Mouse (Mus musculus) cortical plate, adult 2 months (tissue): ENCODE results near the gene Gck.

Experiments
- CTCF ChIP-seq: fragments of 200-500 bp; IDR thresholded peaks from 2 replicates; pipeline ENCODE4 v1.5.1; 2011; ENCODE audit warnings: mild to moderate bottlenecking, control low read depth, low read length; ENCODE audit not compliant: insufficient read depth; ENCODE audit errors: extremely low read depth
- POLR2A ChIP-seq: fragments of 200-500 bp; IDR thresholded peaks from 2 replicates; pipeline ENCODE4 v1.6.1; 2011; ENCODE audit warnings: mild to moderate bottlenecking, low read length, control low read depth; ENCODE audit not compliant: insufficient read depth; ENCODE audit errors: extremely low read depth

DNA sequence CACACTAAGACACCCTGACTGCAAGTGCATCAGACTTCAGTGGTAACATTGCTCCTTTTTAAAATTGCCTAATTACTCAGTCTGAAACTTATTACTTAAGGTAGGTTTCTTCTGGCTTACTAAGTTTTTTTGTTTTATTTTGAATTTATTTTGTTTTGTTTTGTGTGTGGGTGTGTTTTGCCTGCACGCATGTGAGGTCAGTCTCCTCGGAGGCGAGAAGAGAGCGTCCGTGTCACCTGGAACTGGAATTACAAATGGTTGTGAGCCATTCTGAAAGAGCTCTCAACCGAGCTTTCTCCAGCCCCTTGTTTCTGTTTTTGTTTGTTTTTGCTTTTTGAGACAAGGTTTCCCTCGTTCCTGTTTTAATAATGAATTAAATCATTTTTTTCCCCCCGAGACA, 71.2 kb downstream of the Gck start:
- TF ChIP-seq CTCF (no peak), POLR2A (no peak)
